Mouse (Mus musculus) kidney, adult 2 months (tissue): ENCODE results near the gene Calhm2.

Experiments used
- CTCF ChIP-seq: fragments of 200-500 bp; conservative IDR thresholded peaks from 2 replicates; pipeline ENCODE4 v1.5.1; 2011; ENCODE audit warnings: low read depth, mild to moderate bottlenecking, control low read depth, low read length, moderate library complexity, mixed read lengths; ENCODE audit not compliant: insufficient read depth, insufficient read length
- POLR2A ChIP-seq: fragments of 200-500 bp; IDR thresholded peaks from one replicate; pipeline ENCODE4 v1.6.1; 2011; ENCODE audit warnings: low read depth, low read length, control low read depth

DNA sequence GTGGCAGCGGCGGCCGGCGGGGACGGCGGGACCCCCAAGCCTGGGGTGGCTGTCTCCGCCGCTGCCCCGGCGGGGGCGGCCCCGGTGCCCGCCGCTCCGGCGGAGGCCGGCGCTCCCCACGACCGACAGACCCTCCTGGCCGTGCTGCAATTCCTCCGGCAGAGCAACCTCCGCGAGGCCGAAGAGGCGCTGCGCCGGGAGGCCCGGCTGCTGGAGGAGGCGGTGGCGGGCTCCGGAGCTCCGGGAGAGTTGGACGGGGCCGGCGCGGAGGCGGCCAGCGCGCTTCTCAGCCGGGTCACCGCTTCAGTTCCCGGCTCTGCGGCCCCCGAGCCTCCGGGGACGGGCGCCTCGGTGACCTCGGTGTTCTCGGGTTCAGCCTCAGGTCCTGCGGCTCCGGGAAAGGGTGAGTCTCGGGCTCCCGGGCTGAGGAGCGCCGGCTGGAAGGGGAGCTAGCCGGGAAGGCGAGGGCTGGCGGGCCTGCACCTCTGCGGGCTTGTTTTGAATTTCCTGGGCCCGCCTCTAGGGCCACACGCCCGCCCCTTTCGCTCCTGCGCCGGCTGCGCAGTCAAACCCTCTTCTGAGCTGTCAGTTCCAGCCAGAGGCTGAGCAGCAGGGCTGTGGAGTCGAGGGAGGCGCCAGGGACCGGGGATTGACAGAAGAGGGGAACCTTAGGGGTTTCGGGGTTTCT lies 70.0 kb downstream of the Calhm2 start:
- TF ChIP-seq CTCF (no peak), POLR2A (no peak)
